Mouse (Mus musculus) limb, embryonic 12.5 days (tissue): ENCODE measurements around the gene Ndufs2. TPM values are rescaled to one million over a fixed set of nuclear protein-coding genes. Genes with fewer than 3 reads are reported as not detected.
A peak's percentile ranks its signal among the peaks of the same experiment; 100 is the strongest.

Experiments used
- ATAC-seq: fragments of 200-750 bp; cut with Nextera tagmentation; 2 replicates; pipeline ENCODE4 v1.8.0; 2017; ENCODE audit warnings: low read depth, moderate TSS enrichment; ENCODE audit not compliant: insufficient number of reproducible peaks, insufficient read depth, low FRiP score, low TSS enrichment
- H3K27ac ChIP-seq: fragments of 300-500 bp; sonication (generic); 2 replicates; pipeline ENCODE4 v1.5.1; 2016; ENCODE audit warnings: mild to moderate bottlenecking, moderate library complexity
- H3K27me3 ChIP-seq: fragments of 300-500 bp; sonication (generic); 2 replicates; pipeline ENCODE4 v1.6.1; 2016; ENCODE audit warnings: mild to moderate bottlenecking, moderate library complexity
- H3K36me3 ChIP-seq: fragments of 300-500 bp; sonication (generic); 2 replicates; pipeline ENCODE4 v1.6.1; 2016; ENCODE audit warnings: mild to moderate bottlenecking, moderate library complexity
- H3K4me1 ChIP-seq: fragments of 300-500 bp; sonication (generic); replicated peaks from 2 replicates; pipeline ENCODE4 v1.6.1; 2016
- H3K4me2 ChIP-seq: fragments of 300-500 bp; sonication (generic); 2 replicates; pipeline ENCODE4 v1.6.1; 2016; ENCODE audit warnings: mild to moderate bottlenecking, moderate library complexity
- H3K4me3 ChIP-seq: fragments of 300-500 bp; sonication (generic); replicated peaks from 2 replicates; pipeline ENCODE4 v1.5.1; 2016; ENCODE audit warnings: mild to moderate bottlenecking
- H3K9ac ChIP-seq: fragments of 300-500 bp; sonication (generic); replicated peaks from 2 replicates; pipeline ENCODE4 v1.6.1; 2016; ENCODE audit warnings: mild to moderate bottlenecking, moderate library complexity
- H3K9me3 ChIP-seq: fragments of 300-500 bp; sonication (generic); 2 replicates; pipeline ENCODE4 v1.6.1; 2016; ENCODE audit warnings: mild to moderate bottlenecking, moderate library complexity
- WGBS: fragments of 180-500 bp; shearing (Covaris S2); methylation state at CpG from one replicate; pipeline ENCODE4 v1.1.7; 2016; 5-methylcytosine and 5-hydroxymethylcytosine counted together
- polyA plus RNA-seq: library from polyadenylated mRNA; unstranded; fragments of >200 nt; fragmentation: Nextera tagmentation; extraction: Ambion mirVana; gene quantifications from 2 replicates; pipeline ENCODE4 v1.2.1, GENCODE M21; 2016

The Ndufs2 gene
- polyA plus RNA-seq, 1 experiment from 2014 or later = 251 TPM

DNA sequence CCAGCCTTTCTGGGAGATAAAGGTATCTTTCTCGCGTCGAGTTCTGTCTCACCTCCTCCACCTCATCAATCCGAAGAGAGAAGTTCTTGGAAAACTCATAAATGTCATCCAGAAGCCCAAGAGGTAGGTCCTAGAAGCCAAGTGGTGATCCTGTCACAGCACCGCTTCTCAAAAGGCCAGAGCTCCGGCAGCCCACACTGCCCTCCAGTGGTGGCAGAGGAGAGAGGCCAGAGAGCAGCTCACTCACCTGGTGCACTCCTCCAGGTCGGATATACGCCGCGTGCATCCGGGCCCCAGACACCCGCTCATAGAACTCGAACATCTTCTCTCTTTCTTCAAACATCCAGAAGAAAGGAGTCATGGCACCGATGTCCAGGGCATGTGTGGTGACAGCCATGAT is 12.7 kb downstream of the Ndufs2 start:
- Histone ChIP-seq H3K9ac (no peak overlapping the region), H3K4me3 (no peak overlapping the region), H3K4me1 (no peaks in the 10 kb centered on the region), H3K27me3 (no peaks in the 10 kb centered on the region), H3K4me2 (no peak overlapping the region), H3K36me3 (peaks cover 99% of the 10 kb centered on the region), H3K9me3 (no peaks in the 10 kb centered on the region), H3K27ac (no peak overlapping the region)
- WGBS = 70% methylated on average over 14 of the region's 14 CpGs
- ATAC-seq = no peak

DNA sequence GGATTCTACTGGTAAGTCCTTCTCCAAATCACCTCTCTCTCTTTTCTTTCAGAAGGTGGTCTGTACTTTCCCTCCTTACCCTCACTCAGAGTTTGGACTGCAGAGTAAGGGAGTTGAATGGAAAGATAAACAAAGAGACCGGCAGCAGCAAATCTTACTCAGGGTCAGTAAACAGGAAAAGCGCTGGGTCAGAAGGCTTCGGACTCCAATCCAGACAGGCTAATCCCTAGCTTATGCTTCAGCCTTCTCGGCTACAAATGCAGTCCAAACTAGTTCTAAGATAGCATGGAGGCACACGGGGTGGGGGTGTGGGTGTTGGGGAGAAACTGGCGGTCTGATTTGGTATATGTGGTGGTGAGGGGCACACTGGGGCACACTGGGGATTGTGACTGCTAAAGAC is 13.8 kb downstream of the Ndufs2 start:
- no peak for ATAC-seq
- H3K9me3 ChIP-seq = no peaks in the 10 kb centered on the region
- H3K4me3 ChIP-seq = no peak overlapping the region
- H3K4me2 ChIP-seq = no peak overlapping the region
- H3K9ac ChIP-seq = no peak overlapping the region
- no peaks in the 10 kb centered on the region for H3K4me1 ChIP-seq
- H3K36me3 ChIP-seq = peaks cover 94% of the 10 kb centered on the region
- H3K27ac ChIP-seq = no peak overlapping the region
- WGBS = 86% methylated on average over 6 of the region's 6 CpGs
- no peaks in the 10 kb centered on the region for H3K27me3 ChIP-seq

DNA sequence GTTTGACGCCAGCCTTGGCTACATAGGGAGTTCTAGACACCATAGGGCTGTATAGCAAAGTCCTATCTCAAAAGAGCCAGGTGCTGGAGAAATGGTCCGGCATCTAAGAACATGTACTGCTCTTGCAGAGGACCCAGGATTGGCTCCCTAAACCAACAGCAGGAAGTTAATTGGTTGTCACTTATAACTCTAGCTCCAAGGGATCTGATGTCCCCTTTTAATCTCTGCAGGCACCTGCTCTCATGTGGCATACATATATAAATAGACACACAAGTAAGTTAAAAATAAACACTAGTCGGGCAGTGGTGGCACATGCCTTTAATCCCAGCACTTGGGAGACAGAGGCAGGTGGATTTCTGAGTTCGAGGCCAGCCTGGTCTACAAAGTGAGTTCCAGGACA is 15.4 kb downstream of the Ndufs2 start:
- no peak for ATAC-seq
- Histone ChIP-seq H3K4me1 (peaks cover 4% of the 10 kb centered on the region), H3K4me3 (no peak overlapping the region), H3K36me3 (peaks cover 79% of the 10 kb centered on the region), H3K9ac (no peak overlapping the region), H3K27ac (no peak overlapping the region), H3K27me3 (no peaks in the 10 kb centered on the region), H3K9me3 (no peaks in the 10 kb centered on the region), H3K4me2 (no peak overlapping the region)
- WGBS = 87% methylated on average over 4 of the region's 4 CpGs

DNA sequence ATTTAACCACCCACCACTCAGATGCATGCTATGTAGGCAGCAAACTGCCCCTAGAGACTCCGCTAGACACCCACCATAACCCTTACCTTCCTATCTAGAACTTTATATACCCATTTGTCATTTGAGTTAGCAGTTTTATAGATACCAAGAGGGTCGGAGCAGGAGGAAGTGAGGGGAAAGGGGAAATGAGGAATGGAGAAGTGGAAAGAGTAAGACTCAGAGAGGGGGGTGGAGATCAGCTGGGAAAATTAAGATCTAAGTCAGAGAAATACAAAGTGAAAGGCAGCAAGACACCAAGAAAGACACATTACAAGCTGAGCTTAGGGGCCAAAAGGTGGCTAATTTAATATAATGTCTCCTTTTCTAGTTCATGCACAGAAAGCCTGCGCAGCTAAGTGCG is 16.6 kb downstream of the Ndufs2 start:
- Histone ChIP-seq H3K4me2 (no peak overlapping the region), H3K9me3 (no peaks in the 10 kb centered on the region), H3K27ac (no peak overlapping the region), H3K4me1 (peaks cover 16% of the 10 kb centered on the region), H3K36me3 (peaks cover 66% of the 10 kb centered on the region), H3K9ac (no peak overlapping the region), H3K4me3 (no peak overlapping the region), H3K27me3 (no peaks in the 10 kb centered on the region)
- WGBS = 85% methylated on average over 4 of the region's 4 CpGs
- ATAC-seq = no peak

DNA sequence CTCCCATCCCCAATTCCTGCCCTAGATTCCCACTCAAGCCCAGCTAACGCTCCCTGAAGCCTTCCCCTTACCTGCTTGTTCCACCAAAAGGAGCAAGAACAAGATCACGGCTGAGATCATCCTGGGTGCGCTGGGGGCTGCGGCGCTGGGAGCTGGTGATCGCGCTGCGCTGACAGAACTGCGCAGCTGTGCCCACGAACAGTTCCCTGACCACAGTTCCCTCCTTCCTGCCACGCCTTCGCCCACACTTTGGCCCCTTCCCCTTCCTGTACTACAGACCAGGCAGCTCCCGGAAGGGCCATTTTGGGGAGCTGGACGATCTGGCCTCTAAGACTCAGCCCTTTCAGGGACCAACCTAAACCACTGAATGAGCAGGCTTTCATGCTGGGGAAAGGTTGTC is 17.1 kb downstream of the Ndufs2 start, which contains the start of gene Fcer1g:
Gene Fcer1g, minus strand, starts transcription at position 240 of the 400 bp plus-strand sequence.
- no peak within 1 kb of the TSS for H3K4me3 ChIP-seq
- no peaks in the 10 kb centered on the region for H3K27me3 ChIP-seq
- ATAC-seq = no peak
- H3K27ac ChIP-seq = no peak within 1 kb of the TSS
- H3K36me3 ChIP-seq = peaks cover 62% of the 10 kb centered on the region
- 92% methylated on average over 14 of the region's 14 CpGs for WGBS
- no peak within 1 kb of the TSS for H3K4me2 ChIP-seq
- H3K9me3 ChIP-seq = no peaks in the 10 kb centered on the region
- no peak within 1 kb of the TSS for H3K9ac ChIP-seq
- peaks cover 17% of the 10 kb centered on the region for H3K4me1 ChIP-seq

DNA sequence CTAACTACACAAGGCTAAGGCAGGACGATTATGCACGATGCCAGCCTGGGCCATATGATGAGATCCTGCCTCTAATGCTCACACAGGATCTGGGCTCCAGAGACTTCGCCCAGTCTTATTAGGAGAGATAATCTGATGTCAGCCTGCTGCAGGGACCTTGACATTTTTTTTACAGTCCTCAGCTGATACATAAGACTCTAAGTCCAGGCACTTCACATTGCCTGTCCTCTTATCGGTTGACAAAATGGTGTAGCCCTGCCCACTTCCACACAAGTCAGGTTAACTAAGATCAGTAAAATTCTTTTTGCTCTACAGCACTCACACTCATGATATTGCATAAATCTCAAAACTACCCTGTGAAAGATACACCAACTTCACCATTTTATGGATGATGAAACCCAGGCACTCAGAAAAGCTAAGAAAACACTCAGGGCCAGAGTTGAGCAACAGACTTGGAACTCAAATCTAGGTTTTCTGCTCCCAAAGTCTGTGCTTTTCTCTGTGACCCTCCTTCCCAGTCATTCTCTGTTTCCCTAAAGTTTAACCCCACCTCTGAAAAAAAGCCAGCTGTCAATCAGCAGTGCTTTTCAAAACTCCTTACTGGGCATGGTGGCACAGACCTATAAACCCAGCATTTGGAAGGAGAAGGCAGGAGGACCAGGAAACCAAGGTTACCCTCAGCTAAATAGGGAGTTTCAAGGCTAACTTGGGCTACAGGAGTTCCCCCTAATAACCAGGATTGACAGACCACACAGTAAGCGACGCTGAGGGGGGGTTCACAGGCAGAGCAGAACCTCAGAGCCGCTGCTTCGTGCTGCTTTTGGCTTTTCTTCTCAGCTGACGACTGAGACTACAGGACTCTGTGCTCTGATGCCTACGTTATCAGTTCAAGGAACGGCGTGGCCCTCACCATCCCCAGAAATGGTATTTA is 18.1 kb downstream of the Ndufs2 start:
- Histone ChIP-seq H3K9me3 (no peaks in the 10 kb centered on the region), H3K36me3 (peaks cover 52% of the 10 kb centered on the region), H3K4me3 (no peak overlapping the region), H3K27me3 (no peaks in the 10 kb centered on the region), H3K4me1 (peaks cover 17% of the 10 kb centered on the region), H3K9ac (no peak overlapping the region), H3K27ac (no peak overlapping the region), H3K4me2 (no peak overlapping the region)
- ATAC-seq = no peak
- WGBS = 87% methylated on average over 12 of the region's 12 CpGs

DNA sequence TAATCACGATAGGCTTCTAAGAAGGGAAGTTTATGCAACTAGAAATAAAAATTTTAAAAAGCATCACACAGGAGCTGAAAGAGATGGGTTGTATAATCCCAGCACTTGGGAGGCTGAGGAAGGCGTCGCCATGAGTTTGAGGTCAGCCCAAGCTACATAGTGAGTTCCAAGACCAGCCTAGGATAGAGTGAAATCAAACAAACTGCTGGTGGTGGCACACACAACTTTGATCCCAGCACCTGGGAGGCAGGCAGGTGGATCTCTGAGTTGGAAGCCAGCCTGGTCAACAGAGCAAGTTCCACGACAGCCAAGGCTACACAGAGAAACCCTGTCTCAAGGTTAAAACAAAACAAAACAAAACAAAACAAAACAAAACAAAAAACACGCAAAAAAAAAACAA is 18.8 kb downstream of the Ndufs2 start:
- no peak overlapping the region for H3K9ac ChIP-seq
- peaks cover 44% of the 10 kb centered on the region for H3K36me3 ChIP-seq
- no peak for ATAC-seq
- H3K9me3 ChIP-seq = no peaks in the 10 kb centered on the region
- H3K4me3 ChIP-seq = no peak overlapping the region
- WGBS = 88% methylated on average over 5 of the region's 5 CpGs
- H3K4me1 ChIP-seq = peaks cover 17% of the 10 kb centered on the region
- no peaks in the 10 kb centered on the region for H3K27me3 ChIP-seq
- no peak overlapping the region for H3K4me2 ChIP-seq
- H3K27ac ChIP-seq = no peak overlapping the region

DNA sequence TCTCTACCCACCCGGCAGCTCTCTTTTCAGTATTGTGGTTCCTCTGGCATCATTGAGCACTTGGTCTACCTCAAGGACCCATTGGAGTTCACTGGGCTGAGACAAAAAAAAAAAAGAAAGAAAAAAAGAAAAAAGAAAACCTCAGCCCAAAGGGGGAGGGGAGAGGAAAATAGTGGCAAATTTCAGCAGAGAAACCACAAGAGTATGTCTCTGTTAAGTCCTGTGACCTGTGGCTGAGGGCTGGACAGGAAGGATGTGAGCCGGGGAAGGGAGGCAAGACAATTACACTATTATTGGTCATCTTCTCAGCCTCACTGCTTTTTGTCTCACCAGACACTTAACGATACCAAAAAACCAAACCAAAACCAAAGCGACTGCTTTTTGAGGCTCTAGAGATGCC is 19.3 kb downstream of the Ndufs2 start:
- Histone ChIP-seq H3K4me3 (no peak overlapping the region), H3K27ac (peak overlapping the region; percentile 23; the same call in 1 of the 2 replicates), H3K4me1 (peaks cover 17% of the 10 kb centered on the region), H3K36me3 (peaks cover 39% of the 10 kb centered on the region), H3K9ac (no peak overlapping the region), H3K9me3 (no peaks in the 10 kb centered on the region), H3K4me2 (no peak overlapping the region), H3K27me3 (no peaks in the 10 kb centered on the region)
- ATAC-seq = no peak
- WGBS = 87% methylated on average over 4 of the region's 4 CpGs

DNA sequence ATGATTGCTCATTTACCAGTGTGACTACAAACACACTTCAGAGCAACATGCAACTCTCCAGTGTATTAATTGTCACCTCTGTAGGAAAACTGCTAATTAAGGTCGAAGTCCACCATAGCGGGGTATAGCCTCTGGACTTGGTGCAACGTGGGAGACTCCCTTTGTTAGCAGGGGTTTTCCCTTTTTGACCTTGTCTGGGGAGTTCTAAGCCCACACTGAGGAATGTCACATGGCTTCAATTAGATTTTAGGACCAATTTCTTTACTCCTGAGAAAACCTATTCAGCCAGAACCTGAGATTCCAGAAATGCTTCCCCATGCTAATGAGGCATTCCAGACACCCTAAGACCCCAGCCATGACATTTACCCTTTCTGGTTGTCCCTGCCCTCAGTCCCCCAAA is 21.0 kb downstream of the Ndufs2 start:
- Histone ChIP-seq H3K4me1 (peaks cover 17% of the 10 kb centered on the region), H3K36me3 (peaks cover 23% of the 10 kb centered on the region), H3K4me3 (no peak overlapping the region), H3K27me3 (no peaks in the 10 kb centered on the region), H3K9me3 (no peaks in the 10 kb centered on the region), H3K4me2 (no peak overlapping the region), H3K27ac (peak overlapping the region; percentile 64), H3K9ac (no peak overlapping the region)
- ATAC-seq = peak; percentile 30; the same call in 1 of the 2 replicates
- 29% methylated on average over 3 of the region's 3 CpGs for WGBS

DNA sequence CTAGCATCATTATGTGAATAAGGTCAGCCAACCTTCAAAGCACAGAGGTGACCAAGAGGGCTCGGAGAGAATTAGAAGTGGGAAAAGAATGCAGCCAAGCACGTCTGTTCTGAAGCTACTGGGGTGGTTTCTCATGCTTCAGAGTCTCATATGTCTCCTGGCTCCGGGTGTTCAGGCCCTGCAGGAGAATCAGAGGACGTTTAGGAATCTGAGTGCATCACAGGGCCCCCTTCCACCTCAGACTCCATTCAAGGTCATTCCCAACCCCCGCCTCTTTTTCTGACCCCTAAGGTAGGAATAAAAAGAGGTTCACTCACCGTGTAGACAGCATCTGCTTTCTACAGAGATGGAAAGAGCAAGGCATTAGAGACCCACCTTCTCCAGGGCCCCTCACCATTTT is 21.4 kb downstream of the Ndufs2 start:
- H3K4me3 ChIP-seq = no peak overlapping the region
- peak overlapping the region; percentile 64 for H3K27ac ChIP-seq
- H3K9me3 ChIP-seq = no peaks in the 10 kb centered on the region
- 37% methylated on average over 6 of the region's 6 CpGs for WGBS
- H3K9ac ChIP-seq = no peak overlapping the region
- H3K4me1 ChIP-seq = peaks cover 17% of the 10 kb centered on the region
- no peaks in the 10 kb centered on the region for H3K27me3 ChIP-seq
- H3K4me2 ChIP-seq = no peak overlapping the region
- peaks cover 18% of the 10 kb centered on the region for H3K36me3 ChIP-seq
- ATAC-seq = 0 out of 2 replicates have a peak, but pooled peaks have one; percentile 5

DNA sequence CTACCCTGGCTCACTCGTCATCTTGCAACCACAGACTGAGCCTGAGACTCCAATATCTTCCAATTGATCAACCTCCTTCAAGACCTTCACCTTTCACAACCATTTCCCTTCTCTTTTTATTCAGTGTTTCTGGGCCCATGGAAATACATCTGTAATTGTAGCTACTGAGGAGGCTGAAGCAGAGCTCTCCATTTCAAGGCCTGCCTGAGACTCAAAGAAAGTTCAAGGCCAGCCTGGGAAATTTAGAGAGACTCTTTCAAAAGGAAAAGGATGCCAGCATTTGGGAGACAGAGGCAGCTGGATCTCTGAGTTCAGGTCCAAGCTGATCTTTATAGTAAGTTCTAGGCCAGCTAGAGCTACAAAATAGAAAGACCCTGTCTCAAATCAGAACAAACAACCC is 23.3 kb downstream of the Ndufs2 start:
- Histone ChIP-seq H3K36me3 (no peaks in the 10 kb centered on the region), H3K27me3 (no peaks in the 10 kb centered on the region), H3K4me2 (no peak overlapping the region), H3K4me3 (no peak overlapping the region), H3K27ac (no peak overlapping the region), H3K9me3 (no peaks in the 10 kb centered on the region), H3K4me1 (peaks cover 17% of the 10 kb centered on the region), H3K9ac (no peak overlapping the region)
- ATAC-seq = no peak
- 85% methylated on average over 1 of the region's 1 CpGs for WGBS

DNA sequence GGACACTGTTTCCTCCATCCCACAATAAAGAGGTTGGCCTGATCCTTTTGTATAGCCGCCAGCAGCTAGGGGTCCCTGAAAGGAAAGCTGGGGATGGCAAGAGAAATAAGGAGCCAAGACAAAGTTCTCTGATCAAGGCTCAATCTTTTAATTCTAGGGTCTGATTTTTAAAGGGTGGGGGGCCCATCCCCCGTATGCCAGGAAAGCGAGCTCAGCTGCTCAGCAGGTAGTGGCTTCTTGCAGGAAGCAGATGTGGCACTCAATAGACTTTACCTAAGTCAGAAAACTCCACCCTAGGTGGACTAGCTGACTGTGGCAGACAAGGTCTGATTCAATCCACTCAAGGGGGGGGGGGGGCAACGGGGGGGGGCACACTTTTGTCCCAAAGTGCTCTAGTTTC is 24.4 kb downstream of the Ndufs2 start:
- Histone ChIP-seq H3K4me1 (peaks cover 18% of the 10 kb centered on the region), H3K27me3 (no peaks in the 10 kb centered on the region), H3K4me2 (no peak overlapping the region), H3K9me3 (no peaks in the 10 kb centered on the region), H3K27ac (no peak overlapping the region), H3K9ac (no peak overlapping the region), H3K36me3 (no peaks in the 10 kb centered on the region), H3K4me3 (no peak overlapping the region)
- 39% methylated on average over 4 of the region's 4 CpGs for WGBS
- ATAC-seq = no peak
